Mouse (Mus musculus) embryo, embryonic 10 days (tissue): ENCODE results near the gene Stoml1.

Source experiments
- DNase-seq: peaks from one replicate; pipeline ENCODE4 v3.0.0-alpha.2; 2015; ENCODE audit warnings: low spot score

Gene Stoml1

GRCm38 (mm10) chr9:58303115-58303514, 50.2 kb downstream of the Stoml1 start:
- DNase-seq: no peak

- peak; percentile 26 for DNase-seq
These were observed 50.8 kb downstream of the Stoml1 start for GRCm38 (mm10) chr9:58303599-58304271.

- DNase-seq: peak; percentile 26
These were observed 52.7 kb downstream of the Stoml1 start for GRCm38 (mm10) chr9:58305686-58306085.

DNA sequence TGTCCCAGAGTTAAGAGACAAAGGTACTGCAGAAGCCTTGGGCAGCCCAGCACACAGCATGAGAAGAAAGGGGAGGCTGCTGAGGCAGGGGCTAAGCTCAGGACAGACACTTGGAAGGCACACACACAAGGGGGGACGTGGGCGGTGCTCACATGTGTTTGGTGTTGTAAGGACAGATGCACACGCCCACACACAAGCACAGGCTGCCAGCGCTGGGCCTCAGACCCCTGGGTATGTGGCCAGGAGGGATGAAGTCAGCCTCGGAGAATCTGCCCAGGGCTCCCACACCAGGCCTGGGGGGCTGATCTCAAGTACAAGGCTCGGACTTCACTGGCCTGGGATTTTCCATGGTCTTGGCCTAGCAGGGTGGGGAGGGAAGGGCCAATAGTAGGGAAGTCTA, 55.4 kb downstream of the Stoml1 start:
- peak; percentile 57 for DNase-seq

DNA sequence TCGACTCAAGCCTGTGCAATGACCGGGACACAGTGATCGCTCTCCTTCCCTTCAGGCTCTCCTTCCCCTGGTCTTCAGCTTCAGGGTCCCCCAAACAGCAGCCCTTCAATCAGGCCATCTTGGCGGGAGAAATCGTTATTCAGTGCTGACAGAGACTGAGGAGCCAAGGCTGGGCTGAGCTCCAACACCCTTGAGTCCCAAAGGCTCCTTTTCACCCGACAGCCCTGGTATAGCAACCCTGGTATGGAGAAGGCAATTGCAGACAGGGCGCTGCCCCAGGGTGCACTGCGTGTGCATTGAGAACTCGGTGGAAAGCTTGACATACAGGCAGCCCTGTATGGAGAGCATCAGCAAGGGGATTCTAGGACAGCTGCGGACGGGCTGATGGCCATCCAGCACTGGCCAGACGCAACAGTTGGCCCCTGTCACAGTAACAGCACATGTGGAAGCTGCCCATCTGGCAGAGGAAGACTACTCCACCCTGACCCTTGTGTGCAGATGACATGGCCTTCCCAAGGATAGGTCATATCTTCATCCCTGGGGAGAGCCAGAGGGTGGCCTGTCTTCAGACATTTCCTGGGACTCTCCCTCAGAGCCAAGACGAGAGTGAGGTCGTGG, 57.2 kb downstream of the Stoml1 start:
- DNase-seq: no peak

- DNase-seq: peak; percentile 50
These were observed 58.4 kb downstream of the Stoml1 start for GRCm38 (mm10) chr9:58311191-58311910.
